ENCODE assay signal across 8 mouse cellular contexts in genomic region chr7:3616389-3617241, GRCm38 (mm10). TPM values are rescaled to one million over a fixed set of nuclear protein-coding genes. Genes with fewer than 3 reads are reported as not detected.
DNase-seq lines count a peak whose midpoint lies in the region; ATAC-seq and TF ChIP-seq lines count a peak whose summit lies in the region.

No protein-coding gene starts in this region.

- no peaks in the 10 kb centered on the region for H3K27me3 ChIP-seq in cerebellum, adult 2 months (ENCODE audit: control insufficient read depth, insufficient read depth, low read length)
- H3K27me3 ChIP-seq in forebrain, embryonic 16.5 days (replicated peaks; ENCODE audit: control insufficient read depth, insufficient read depth, low read length) = no peaks in the 10 kb centered on the region
- H3K27me3 ChIP-seq in liver, embryonic 15.5 days = 0 out of 2 replicates have a peak, but pooled peaks cover 3% of the 10 kb centered on the region

- H3K4me1 ChIP-seq in cerebellum, adult 2 months (ENCODE audit: control insufficient read depth, insufficient read depth, low read length) = no peaks in the 10 kb centered on the region
- no peaks in the 10 kb centered on the region for H3K4me1 ChIP-seq in lung, adult 2 months (ENCODE audit: control insufficient read depth, insufficient read depth, low read length)
- peaks cover 6% of the 10 kb centered on the region for H3K4me1 ChIP-seq in forebrain, embryonic 16.5 days (replicated peaks; ENCODE audit: control insufficient read depth, insufficient read depth, low read length)
- peaks cover 18% of the 10 kb centered on the region for H3K4me1 ChIP-seq in liver, embryonic 15.5 days (replicated peaks)

- peaks cover 7% of the 10 kb centered on the region for H3K36me3 ChIP-seq in forebrain, embryonic 16.5 days (ENCODE audit: control insufficient read depth, insufficient read depth)
- H3K36me3 ChIP-seq in liver, embryonic 15.5 days (replicated peaks) = peaks cover 26% of the 10 kb centered on the region

- H3K4me3 ChIP-seq in cerebellum, adult 2 months (replicated peaks; ENCODE audit: insufficient read depth, low read depth, low read length) = no peak overlapping the region
- no peak overlapping the region for H3K4me3 ChIP-seq in lung, adult 2 months (replicated peaks; ENCODE audit: extremely low read depth, low read depth, low read length)
- H3K4me3 ChIP-seq in forebrain, embryonic 16.5 days (replicated peaks; ENCODE audit: low read length) = peak overlapping the region; percentile 61
- peak overlapping the region; percentile 75 for H3K4me3 ChIP-seq in liver, embryonic 15.5 days (replicated peaks)

- no peaks in the 10 kb centered on the region for H3K9me3 ChIP-seq in forebrain, embryonic 16.5 days (ENCODE audit: control insufficient read depth, low read length)
- H3K9me3 ChIP-seq in liver, embryonic 15.5 days (replicated peaks) = no peaks in the 10 kb centered on the region

- no peak for TF ChIP-seq POLR2A in cerebellum, adult 2 months (IDR thresholded peaks at IDR 0.05; ENCODE audit: borderline replicate concordance, insufficient read depth, low read length)
- no peak for TF ChIP-seq POLR2A in lung, adult 2 months (IDR thresholded peaks at IDR 0.05; ENCODE audit: borderline replicate concordance, extremely low read depth, low read depth, low read length)

- TF ChIP-seq CTCF in cerebellum, adult 2 months (IDR thresholded peaks at IDR 0.05; ENCODE audit: borderline replicate concordance, insufficient read depth, low read depth, low read length) = peak; percentile 54; the same call in 1 of the 2 replicates
- 0 out of 2 replicates have a peak, but pooled peaks have one; percentile 14 for TF ChIP-seq CTCF in lung, adult 2 months (IDR thresholded peaks at IDR 0.05; ENCODE audit: insufficient read depth, low read length)

- WGBS in cerebellum, adult 2 months = 35% methylated on average over 6 of the region's 6 CpGs
- 39% methylated on average over 6 of the region's 6 CpGs for whole genome bisulfite sequencing in lung, adult 2 months
- 43% methylated on average over 6 of the region's 6 CpGs for WGBS in forebrain, embryonic 16.5 days
- 28% methylated on average over 6 of the region's 6 CpGs for WGBS in liver, embryonic 15.5 days (ENCODE audit: insufficient replicate concordance)

- no peak overlapping the region for H3K9ac ChIP-seq in forebrain, embryonic 16.5 days (replicated peaks; ENCODE audit: low read depth, low read length)
- peak overlapping the region; percentile 74; the same call in 1 of the 2 replicates for H3K9ac ChIP-seq in liver, embryonic 15.5 days

- no peak for DNase-seq in cerebellum, adult 2 months
- no peak for DNase-seq in cerebellum, adult 11-12 months
- no peak for DNase-seq in lung, adult 2 months
- DNase-seq in lung, postnatal 36 days = no peak
- DNase-seq in embryo, embryonic 10 days (ENCODE audit: low spot score) = no peak
- no peak for DNase-seq in embryo, embryonic 11 days

- ATAC-seq in forebrain, embryonic 16.5 days = peak; percentile 63
- ATAC-seq in liver, embryonic 15.5 days (ENCODE audit: insufficient read depth) = peak; percentile 40

- H3K4me2 ChIP-seq in forebrain, embryonic 16.5 days (ENCODE audit: low read length) = peak overlapping the region; percentile 69
- H3K4me2 ChIP-seq in liver, embryonic 15.5 days = peak overlapping the region; percentile 80

- no peak overlapping the region for H3K27ac ChIP-seq in cerebellum, adult 2 months (ENCODE audit: insufficient read depth, low read length)
- H3K27ac ChIP-seq in forebrain, embryonic 16.5 days (ENCODE audit: low read length) = 0 out of 2 replicates have a peak overlapping the region, but pooled peaks have one; percentile 27
- H3K27ac ChIP-seq in liver, embryonic 15.5 days (replicated peaks) = no peak overlapping the region

RNA-seq across cellular contexts. Expression of gene Ndufa3, which starts 0.6 kb away (rescaled TPM):
- polyA plus RNA-seq in cerebellum, adult 2 months (2012; rRNA removed) = 426 and 441 TPM in 2 replicates
- polyA plus RNA-seq in lung, adult 2 months (2012; rRNA removed) = 151 and 167 TPM in 2 replicates
- 314 and 357 TPM in 2 replicates for polyA plus RNA-seq in forebrain, embryonic 16.5 days (2015; fragmentation: Nextera tagmentation; extraction: Ambion mirVana)
- polyA plus RNA-seq in liver, embryonic 15.5 days (2015; fragmentation: Nextera tagmentation; extraction: Ambion mirVana) = 269 and 276 TPM in 2 replicates

RNA-seq across cellular contexts. Expression of gene Oscar, which starts 0.7 kb away (rescaled TPM):
- polyA plus RNA-seq in cerebellum, adult 2 months (2012; rRNA removed) = 2.6 and 2.7 TPM in 2 replicates
- 0.18 and 0.28 TPM in 2 replicates for polyA plus RNA-seq in lung, adult 2 months (2012; rRNA removed)
- polyA plus RNA-seq in forebrain, embryonic 16.5 days (2015; fragmentation: Nextera tagmentation; extraction: Ambion mirVana) = 0.17 and 0.46 TPM in 2 replicates
- 0.05 TPM in 1 of 2 replicates, not detected in the other for polyA plus RNA-seq in liver, embryonic 15.5 days (2015; fragmentation: Nextera tagmentation; extraction: Ambion mirVana)

RNA-seq across cellular contexts. Expression of gene Tfpt, which starts 13.1 kb away (rescaled TPM):
- 33.2 and 34.5 TPM in 2 replicates for polyA plus RNA-seq in cerebellum, adult 2 months (2012; rRNA removed)
- 6.3 and 8.2 TPM in 2 replicates for polyA plus RNA-seq in lung, adult 2 months (2012; rRNA removed)
- polyA plus RNA-seq in forebrain, embryonic 16.5 days (2015; fragmentation: Nextera tagmentation; extraction: Ambion mirVana) = 30.4 and 31.9 TPM in 2 replicates
- 10.4 and 12.2 TPM in 2 replicates for polyA plus RNA-seq in liver, embryonic 15.5 days (2015; fragmentation: Nextera tagmentation; extraction: Ambion mirVana)

RNA-seq across cellular contexts. Expression of gene Prpf31, which starts 13.2 kb away (rescaled TPM):
- polyA plus RNA-seq in cerebellum, adult 2 months (2012; rRNA removed) = 70.9 and 79.1 TPM in 2 replicates
- polyA plus RNA-seq in lung, adult 2 months (2012; rRNA removed) = 19.2 and 24.9 TPM in 2 replicates
- polyA plus RNA-seq in forebrain, embryonic 16.5 days (2015; fragmentation: Nextera tagmentation; extraction: Ambion mirVana) = 99.5 and 109 TPM in 2 replicates
- polyA plus RNA-seq in liver, embryonic 15.5 days (2015; fragmentation: Nextera tagmentation; extraction: Ambion mirVana) = 47.0 and 49.1 TPM in 2 replicates

RNA-seq across cellular contexts. Expression of gene Cnot3, which starts 28.5 kb away (rescaled TPM):
- 60.9 and 61.1 TPM in 2 replicates for polyA plus RNA-seq in cerebellum, adult 2 months (2012; rRNA removed)
- 59.6 and 62.2 TPM in 2 replicates for polyA plus RNA-seq in lung, adult 2 months (2012; rRNA removed)
- polyA plus RNA-seq in forebrain, embryonic 16.5 days (2015; fragmentation: Nextera tagmentation; extraction: Ambion mirVana) = 42.1 and 47.3 TPM in 2 replicates
- 17.7 and 23.1 TPM in 2 replicates for polyA plus RNA-seq in liver, embryonic 15.5 days (2015; fragmentation: Nextera tagmentation; extraction: Ambion mirVana)

Comparison
In these comparisons a context has a peak if more than half of its experiments do, and no peak if none do; other contexts are left out.
1. H3K4me3 ChIP-seq: peak in forebrain, embryonic 16.5 days (single experiment) and liver, embryonic 15.5 days (single experiment); none in cerebellum, adult 2 months (single experiment) and lung, adult 2 months (single experiment).